Mouse (Mus musculus): ENCODE data around the gene Zfp385c.
"Not testable (repeated sequence)": the region's sequence is repeated elsewhere in the genome, so short reads cannot be mapped to it uniquely, and the experiment has no call there.

The Zfp385c gene

GRCm38 (mm10) chr11:100626701-100627195 lies 65.5 kb downstream of the Zfp385c start:
- DNase-seq (ENCODE audit: low read depth, low spot score) = peak; percentile 76

GRCm38 (mm10) chr11:100625754-100626700 lies 66.2 kb downstream of the Zfp385c start:
- no peak for DNase-seq (ENCODE audit: low read depth, low spot score)

- no peak for DNase-seq (ENCODE audit: low read depth, low spot score)
These were observed 68.4 kb downstream of the Zfp385c start for GRCm38 (mm10) chr11:100623867-100624266.

GRCm38 (mm10) chr11:100622714-100623113 lies 69.5 kb downstream of the Zfp385c start:
- DNase-seq (ENCODE audit: low read depth, low spot score) = peak; percentile 93

GRCm38 (mm10) chr11:100619982-100620381 lies 72.3 kb downstream of the Zfp385c start, which contains the start of gene Dnajc7:
TSS of gene Dnajc7 (minus strand) at chr11:100620168.
- peak; percentile 81 for DNase-seq (ENCODE audit: low read depth, low spot score)

- DNase-seq (ENCODE audit: low read depth, low spot score) = peak; percentile 95
These were observed 72.7 kb downstream of the Zfp385c start for GRCm38 (mm10) chr11:100619485-100619975.

- peak; percentile 86 for DNase-seq (ENCODE audit: low read depth, low spot score)
These were observed 73.3 kb downstream of the Zfp385c start, which contains the start of gene Nkiras2 for GRCm38 (mm10) chr11:100618761-100619484. TSS of gene Nkiras2 (plus strand) at chr11:100619244.

GRCm38 (mm10) chr11:100617480-100617879 lies 74.8 kb downstream of the Zfp385c start:
- DNase-seq (ENCODE audit: low read depth, low spot score) = no peak

GRCm38 (mm10) chr11:100616836-100617235 lies 75.4 kb downstream of the Zfp385c start:
- not testable (repeated sequence) for DNase-seq (ENCODE audit: low read depth, low spot score)

GRCm38 (mm10) chr11:100616332-100616731 lies 75.9 kb downstream of the Zfp385c start:
- no peak for DNase-seq (ENCODE audit: low read depth, low spot score)

GRCm38 (mm10) chr11:100613241-100613640 lies 79.0 kb downstream of the Zfp385c start:
- DNase-seq (ENCODE audit: low read depth, low spot score) = no peak

GRCm38 (mm10) chr11:100611627-100612026 lies 80.6 kb downstream of the Zfp385c start:
- DNase-seq (ENCODE audit: low read depth, low spot score) = peak; percentile 41

- peak; percentile 74 for DNase-seq (ENCODE audit: low read depth, low spot score)
These were observed 82.1 kb downstream of the Zfp385c start for GRCm38 (mm10) chr11:100609997-100610680.

- DNase-seq (ENCODE audit: low read depth, low spot score) = no peak
These were observed 82.8 kb downstream of the Zfp385c start for GRCm38 (mm10) chr11:100609355-100609996.

- DNase-seq (ENCODE audit: low read depth, low spot score) = peak; percentile 63
These were observed 83.5 kb downstream of the Zfp385c start for GRCm38 (mm10) chr11:100608796-100609195.

GRCm38 (mm10) chr11:100607121-100607520 lies 85.1 kb downstream of the Zfp385c start:
- DNase-seq (ENCODE audit: low read depth, low spot score) = peak; percentile 48

- DNase-seq (ENCODE audit: low read depth, low spot score) = no peak
These were observed 86.8 kb downstream of the Zfp385c start for GRCm38 (mm10) chr11:100605451-100605850.

GRCm38 (mm10) chr11:100604321-100605005 lies 87.8 kb downstream of the Zfp385c start:
- DNase-seq (ENCODE audit: low read depth, low spot score) = no peak

GRCm38 (mm10) chr11:100603813-100604212 lies 88.4 kb downstream of the Zfp385c start:
- no peak for DNase-seq (ENCODE audit: low read depth, low spot score)

- DNase-seq (ENCODE audit: low read depth, low spot score) = no peak
These were observed 89.1 kb downstream of the Zfp385c start for GRCm38 (mm10) chr11:100603155-100603554.
